Mouse (Mus musculus): ENCODE results near the gene Slc9a3r1.

The Slc9a3r1 gene

DNA sequence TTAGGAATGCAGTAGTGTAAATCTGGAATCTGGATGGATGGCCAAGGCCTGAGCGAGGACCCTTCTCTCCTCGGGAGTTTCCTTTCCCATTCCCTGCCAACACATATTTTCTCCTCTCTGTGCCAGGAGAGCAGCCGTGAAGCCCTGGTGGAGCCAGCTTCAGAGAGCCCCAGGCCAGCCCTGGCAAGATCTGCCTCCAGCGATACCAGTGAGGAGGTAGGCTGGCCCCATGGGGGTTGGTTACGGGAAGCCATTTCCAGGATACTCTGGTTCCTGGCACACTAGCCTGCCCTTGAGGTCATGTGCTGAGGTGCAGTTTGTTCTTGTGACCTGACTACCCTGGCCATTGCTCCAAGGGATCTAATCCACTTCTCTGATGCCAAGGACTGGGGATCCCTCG, 16.7 kb downstream of the Slc9a3r1 start:
- in situ Hi-C loops (cut with MboI; ENCODE audit: low pct_unique_long_range_greater_than_20kb in 1 of 2, low sequenced_read_pairs in 2 of 2, unreplicated experiment in 1 of 2), result no loop called here

DNA sequence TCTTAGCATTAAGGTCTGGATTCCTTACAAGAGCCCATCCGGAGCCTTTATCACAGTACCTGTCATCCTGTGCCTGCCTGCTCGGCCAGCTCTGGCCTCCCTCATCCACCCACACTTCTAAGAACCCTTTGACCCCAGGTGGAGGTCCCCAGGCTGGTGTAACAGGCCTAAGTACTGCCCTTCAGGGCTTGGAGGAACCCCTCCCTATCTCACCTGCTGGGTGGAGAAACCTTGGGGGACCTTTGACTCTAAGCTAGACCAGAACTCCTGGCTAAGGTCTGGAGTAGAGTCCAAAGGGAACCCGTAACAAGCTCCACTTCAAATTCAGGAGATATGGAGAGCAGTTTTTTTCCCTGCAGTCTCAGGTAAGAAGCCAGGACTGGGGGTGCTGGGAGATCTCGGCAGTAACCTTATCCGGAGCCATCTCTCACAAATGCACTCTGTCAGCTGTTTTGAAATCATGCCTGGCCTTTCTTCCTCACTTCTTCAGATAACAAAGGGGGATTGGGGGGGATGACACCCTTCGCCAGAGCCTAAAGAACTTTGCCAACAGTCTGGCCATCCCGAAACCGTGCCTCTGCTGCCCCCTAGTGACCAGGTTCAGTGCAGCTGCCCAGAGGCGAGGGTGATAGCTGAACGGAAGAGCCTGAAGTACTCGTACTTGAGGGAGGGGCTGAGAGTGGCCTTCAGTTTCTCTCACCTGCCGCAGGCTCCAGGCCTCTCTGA, 18.9 kb downstream of the Slc9a3r1 start:
- in situ Hi-C loops (cut with MboI; ENCODE audit: low pct_unique_long_range_greater_than_20kb in 1 of 2, low sequenced_read_pairs in 2 of 2, unreplicated experiment in 1 of 2), result no loop called here

DNA sequence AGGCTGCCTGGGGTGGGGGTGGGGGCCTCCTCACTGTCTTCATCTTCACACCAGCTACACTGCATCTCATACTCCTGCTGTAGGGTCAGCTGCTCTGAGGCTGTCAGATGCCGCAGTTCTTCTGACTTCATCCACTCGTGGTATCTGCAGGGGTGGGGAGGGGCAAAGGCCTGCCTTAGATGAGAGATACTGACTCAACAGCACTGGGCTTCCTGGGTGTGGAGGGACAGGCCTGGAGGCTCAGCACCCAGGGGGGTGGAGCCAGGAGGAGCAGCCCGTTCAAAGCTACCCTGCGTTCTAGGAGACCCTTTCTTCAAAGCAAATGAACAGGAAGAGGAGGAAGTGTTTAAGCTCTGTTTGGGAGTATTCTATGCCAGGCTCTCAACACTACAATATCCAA, 21.8 kb downstream of the Slc9a3r1 start:
- in situ Hi-C loops (cut with MboI; ENCODE audit: low pct_unique_long_range_greater_than_20kb in 1 of 2, low sequenced_read_pairs in 2 of 2, unreplicated experiment in 1 of 2), result no loop called here

DNA sequence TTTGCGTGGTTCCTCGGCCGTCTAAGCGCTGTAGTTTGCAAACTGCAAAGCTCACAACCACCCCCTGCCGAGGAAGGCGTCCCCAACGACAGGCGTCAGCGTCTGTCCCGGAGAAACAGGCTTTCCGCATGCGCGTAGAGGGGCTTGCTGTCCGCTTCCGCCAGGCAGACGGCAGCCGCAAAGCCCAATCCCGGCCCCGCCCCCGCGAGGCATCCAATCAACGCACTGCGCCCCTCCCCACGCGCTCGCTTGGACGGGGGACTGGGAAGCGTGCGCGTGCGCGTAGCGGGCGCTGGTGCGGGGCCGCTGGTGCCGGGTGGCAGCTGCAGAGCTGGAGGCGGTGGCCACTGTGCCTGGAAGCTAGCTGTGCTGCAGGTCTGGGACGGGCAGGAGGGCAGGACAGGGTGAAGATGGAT, 24.1 kb downstream of the Slc9a3r1 start, which contains the start of gene Tmem104:
Gene Tmem104 (plus strand): TSS at position 264 of the 416 bp plus-strand sequence.
- in situ Hi-C loops (cut with MboI; ENCODE audit: low pct_unique_long_range_greater_than_20kb in 1 of 2, low sequenced_read_pairs in 2 of 2, unreplicated experiment in 1 of 2), result no loop called here

DNA sequence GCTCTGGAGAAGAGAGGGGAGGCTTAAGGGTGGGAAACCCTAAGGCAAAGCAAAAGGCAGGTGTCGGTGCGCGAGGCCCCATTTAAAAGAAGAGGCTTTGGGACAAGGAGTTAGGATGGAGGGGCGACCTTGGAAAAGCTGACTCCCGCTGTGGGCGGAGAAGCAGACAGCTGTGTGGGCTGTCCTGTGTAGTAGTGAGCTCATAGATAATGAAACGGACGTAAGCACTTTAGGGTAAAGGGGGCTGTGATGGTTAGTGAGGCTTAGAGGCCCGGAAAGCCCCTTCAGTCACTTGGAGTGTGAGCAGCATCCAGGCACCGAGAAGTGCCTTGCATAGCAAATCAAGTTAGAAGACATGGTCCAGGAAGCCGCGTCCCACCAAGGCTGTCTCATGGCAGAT, 24.6 kb downstream of the Slc9a3r1 start, which contains the start of gene Nat9:
Gene Nat9 (minus strand): TSS at position 167 of the 400 bp plus-strand sequence.
- in situ Hi-C loops (cut with MboI; ENCODE audit: low pct_unique_long_range_greater_than_20kb in 1 of 2, low sequenced_read_pairs in 2 of 2, unreplicated experiment in 1 of 2), result no loop called here

DNA sequence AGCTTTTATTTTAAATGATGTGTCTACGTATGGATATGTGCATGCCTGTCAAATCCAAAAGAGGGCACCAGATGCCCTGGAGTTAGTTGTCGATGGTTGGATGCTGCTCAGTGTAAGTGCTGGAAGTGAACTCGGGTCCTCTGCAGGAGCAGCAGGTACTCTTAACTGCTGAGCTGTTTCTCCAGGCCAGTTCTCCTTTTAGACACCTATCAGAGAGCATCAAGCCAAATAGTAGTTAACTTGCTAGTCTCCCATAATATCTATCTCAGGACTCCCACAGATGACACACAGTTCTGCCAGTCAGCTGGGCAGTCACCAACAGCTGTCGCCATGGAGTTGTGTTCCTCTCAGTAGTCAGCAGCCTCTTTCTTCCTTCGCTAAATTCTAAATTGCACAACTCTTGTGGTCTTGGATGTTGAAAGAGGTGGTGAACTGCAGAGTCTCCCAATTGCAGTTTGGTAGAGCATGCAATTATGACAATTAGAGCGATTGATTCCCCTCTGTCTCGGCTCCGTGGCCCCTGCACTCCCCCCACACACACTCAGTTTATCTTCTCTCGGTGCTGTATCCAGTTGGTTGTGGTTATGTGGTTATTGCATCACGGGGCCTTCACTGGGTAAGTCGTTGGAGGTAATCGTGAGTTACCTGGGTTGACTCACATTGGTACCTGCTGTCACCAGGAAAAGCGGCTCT, 25.5 kb downstream of the Slc9a3r1 start:
- in situ Hi-C loops (cut with MboI; ENCODE audit: low pct_unique_long_range_greater_than_20kb in 1 of 2, low sequenced_read_pairs in 2 of 2, unreplicated experiment in 1 of 2), result no loop called here

DNA sequence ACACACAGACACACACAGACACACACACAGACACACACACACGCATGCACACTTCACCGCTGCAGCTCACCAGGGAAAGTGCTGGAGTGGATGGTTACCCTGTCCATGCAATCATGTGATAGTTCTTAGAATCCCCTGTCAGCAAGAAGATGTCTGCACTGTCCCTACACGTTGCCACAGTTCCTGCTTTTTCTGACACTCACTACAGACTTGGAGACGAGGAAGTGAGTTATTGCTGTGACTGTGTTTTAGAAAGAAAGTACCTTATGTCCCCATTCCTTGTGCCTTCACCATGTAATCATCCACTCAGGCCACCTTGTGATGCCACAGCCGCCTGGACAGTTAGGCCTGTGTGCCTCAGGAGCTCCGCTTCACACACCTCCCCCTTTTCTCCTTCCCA, 26.2 kb downstream of the Slc9a3r1 start:
- in situ Hi-C loops (cut with MboI; ENCODE audit: low pct_unique_long_range_greater_than_20kb in 1 of 2, low sequenced_read_pairs in 2 of 2, unreplicated experiment in 1 of 2), result no loop called here

DNA sequence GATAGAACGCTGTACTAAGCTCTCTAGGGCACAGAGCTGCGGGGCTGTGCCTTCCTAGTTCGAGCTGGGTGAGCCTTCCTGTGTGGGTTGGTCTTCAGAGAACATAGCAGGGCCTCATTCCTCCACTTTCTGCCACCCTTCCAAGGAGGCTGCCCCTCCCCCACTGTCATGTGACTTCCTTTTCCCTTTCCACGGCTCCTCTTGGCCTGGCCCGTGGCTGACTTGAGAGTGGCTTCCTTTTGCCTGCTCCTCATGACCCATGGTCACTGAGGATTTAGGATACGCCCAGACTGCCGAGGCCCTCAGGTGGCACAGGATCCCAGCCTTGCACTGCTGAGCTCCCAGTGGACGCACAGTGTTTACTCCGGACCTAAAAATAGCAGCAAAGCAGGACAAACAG, 29.0 kb downstream of the Slc9a3r1 start:
- in situ Hi-C loops (cut with MboI; ENCODE audit: low pct_unique_long_range_greater_than_20kb in 1 of 2, low sequenced_read_pairs in 2 of 2, unreplicated experiment in 1 of 2), result no loop called here

DNA sequence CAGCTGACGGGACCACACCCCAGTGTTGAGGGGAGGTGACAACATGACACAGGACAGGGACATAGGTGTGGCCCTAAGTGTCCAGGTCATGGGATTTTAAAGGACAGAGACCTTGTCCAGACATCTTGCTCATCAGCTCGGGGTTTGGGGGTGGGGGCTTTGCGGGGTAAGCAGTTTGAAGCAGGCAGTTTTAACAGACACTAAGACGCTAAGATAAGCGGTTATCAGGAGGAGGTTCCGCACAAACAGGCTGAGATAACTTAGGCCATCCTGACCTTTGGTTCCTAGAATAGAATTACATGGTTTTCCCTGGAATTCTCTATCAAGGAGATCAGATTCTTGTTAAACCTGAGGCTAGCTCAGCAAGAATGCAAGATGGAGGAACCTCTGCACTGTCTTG, 31.6 kb downstream of the Slc9a3r1 start:
- in situ Hi-C loops (cut with MboI; ENCODE audit: low pct_unique_long_range_greater_than_20kb in 1 of 2, low sequenced_read_pairs in 2 of 2, unreplicated experiment in 1 of 2), result no loop called here

DNA sequence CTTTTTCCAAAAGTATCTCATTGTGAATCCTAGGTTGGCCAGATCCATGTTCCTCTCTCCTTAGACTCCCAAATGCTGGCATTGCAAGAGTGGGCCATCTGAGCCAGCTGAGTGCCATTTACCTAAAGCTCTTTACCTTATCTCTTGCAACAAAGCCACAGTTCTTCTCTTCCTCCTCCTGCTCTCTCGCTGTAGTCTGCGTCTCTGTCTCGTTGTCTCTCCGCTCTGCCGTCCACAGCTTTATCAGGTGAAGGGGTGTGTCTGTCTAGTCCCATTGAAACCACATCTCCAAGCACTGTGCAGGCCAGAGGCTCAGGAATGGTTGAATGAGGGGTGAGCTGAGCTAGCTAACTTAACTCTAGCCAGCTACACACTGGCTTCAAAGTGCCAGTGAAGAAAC, 32.8 kb downstream of the Slc9a3r1 start:
- in situ Hi-C loops (cut with MboI; ENCODE audit: low pct_unique_long_range_greater_than_20kb in 1 of 2, low sequenced_read_pairs in 2 of 2, unreplicated experiment in 1 of 2), result no loop called here

DNA sequence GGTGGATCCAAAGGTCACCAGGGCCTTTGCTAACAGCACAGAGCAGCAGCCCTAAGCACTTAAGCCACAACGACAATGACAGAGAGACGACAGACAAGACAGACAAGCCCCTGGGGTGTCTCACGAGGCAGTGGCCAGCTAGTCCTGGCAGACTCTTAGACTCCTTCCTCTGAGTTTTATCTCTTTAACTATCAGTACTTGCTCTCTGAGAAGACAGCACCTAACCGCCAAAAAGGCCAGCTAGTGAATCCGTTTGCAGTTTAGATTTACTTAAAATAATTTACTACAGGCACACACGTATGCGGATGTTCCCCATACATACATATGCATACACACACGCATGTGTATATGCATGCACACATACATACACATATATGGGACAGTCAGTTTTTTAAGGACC, 34.4 kb downstream of the Slc9a3r1 start:
- in situ Hi-C loops (cut with MboI; ENCODE audit: low pct_unique_long_range_greater_than_20kb in 1 of 2, low sequenced_read_pairs in 2 of 2, unreplicated experiment in 1 of 2), result no loop called here

DNA sequence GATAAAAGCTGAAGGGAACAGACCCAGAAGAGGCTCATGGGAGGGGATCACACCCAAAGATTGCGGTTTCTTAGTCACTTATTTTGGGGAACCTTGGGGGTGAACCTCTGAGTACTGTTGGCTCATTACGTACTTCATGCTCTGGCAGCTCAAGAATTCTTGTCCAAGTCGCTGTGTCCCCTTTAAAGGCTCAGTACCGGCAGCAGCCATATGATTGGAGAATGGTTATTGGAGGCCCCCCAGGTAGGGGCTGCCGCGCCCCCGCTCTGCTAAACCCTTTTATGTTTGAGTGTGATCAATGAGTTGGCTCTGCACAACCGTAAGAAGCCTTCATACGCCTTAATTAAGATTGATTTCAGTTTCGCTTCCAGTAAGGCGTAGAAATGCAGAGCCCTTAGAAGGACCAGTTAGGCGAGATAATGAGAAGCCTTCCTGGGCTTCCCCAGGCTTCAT, 35.8 kb downstream of the Slc9a3r1 start:
- in situ Hi-C loops (cut with MboI; ENCODE audit: low pct_unique_long_range_greater_than_20kb in 1 of 2, low sequenced_read_pairs in 2 of 2, unreplicated experiment in 1 of 2), result no loop called here

DNA sequence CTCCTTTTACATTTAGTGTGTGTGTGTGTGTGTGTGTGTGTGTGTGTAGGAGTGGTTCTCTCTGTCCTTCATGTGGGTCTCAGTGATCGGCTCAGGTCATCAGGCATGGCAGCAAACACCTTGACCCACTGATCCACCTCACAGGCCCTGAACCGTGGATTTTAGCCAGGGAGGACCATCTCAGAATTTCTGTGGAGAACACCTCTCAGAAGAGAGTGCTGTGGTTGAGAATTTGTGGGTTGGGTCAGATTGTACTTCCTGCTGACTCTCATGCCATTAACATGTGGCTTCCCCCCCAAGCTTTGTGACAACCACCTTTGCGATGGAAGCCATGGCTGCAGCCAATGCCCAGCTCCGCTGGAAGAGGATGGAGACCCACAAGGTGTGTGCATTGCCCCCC, 37.4 kb downstream of the Slc9a3r1 start:
- in situ Hi-C loops (cut with MboI; ENCODE audit: low pct_unique_long_range_greater_than_20kb in 1 of 2, low sequenced_read_pairs in 2 of 2, unreplicated experiment in 1 of 2), result loop anchor here in 1 of 2 experiments (5.0 kb wide), 1 partner anchor 72 kb away; no protein-coding TSS in a partner anchor

DNA sequence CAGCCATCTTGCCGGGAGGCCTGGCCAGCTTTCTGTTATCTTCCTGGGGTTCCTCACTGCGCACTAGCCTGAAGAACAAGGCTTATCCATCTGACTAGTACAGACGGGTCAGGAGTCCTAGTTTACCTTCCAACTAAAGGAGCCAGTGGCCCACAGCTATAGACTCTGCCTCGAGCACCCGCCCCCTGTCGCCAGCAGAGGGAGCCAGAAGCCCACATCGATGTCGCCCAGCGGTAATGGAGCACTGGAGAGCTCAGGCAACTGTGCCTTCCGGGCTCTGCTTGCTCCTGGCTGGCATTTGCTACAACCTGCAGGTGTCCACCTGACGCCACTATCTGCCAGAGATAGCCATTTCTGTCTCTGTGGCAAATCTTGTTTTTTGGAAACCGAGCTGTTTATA, 39.2 kb downstream of the Slc9a3r1 start:
- in situ Hi-C loops (cut with MboI; ENCODE audit: low pct_unique_long_range_greater_than_20kb in 1 of 2, low sequenced_read_pairs in 2 of 2, unreplicated experiment in 1 of 2), result loop anchor here in 1 of 2 experiments (5.0 kb wide), 1 partner anchor 70 kb away; no protein-coding TSS in a partner anchor

DNA sequence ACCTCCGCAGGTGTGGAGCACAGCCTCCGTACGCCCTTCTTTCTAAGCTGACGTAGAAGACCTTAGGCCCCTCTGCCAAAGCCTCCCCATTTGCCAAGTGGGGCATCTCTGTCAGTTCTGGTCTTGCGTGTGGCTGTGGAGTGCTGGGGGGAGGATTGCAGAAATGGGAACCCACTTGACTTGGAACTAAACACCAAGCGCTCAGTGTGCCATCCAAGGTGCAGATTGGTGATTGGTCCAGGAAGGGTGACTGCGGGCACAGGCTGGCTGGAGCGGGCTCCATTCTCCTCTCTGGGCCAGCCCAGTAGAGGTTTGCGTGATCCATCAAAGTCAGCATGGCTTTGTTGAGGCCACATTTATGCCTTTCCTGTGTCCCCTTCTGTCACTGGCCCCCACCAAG, 39.6 kb downstream of the Slc9a3r1 start:
- in situ Hi-C loops (cut with MboI; ENCODE audit: low pct_unique_long_range_greater_than_20kb in 1 of 2, low sequenced_read_pairs in 2 of 2, unreplicated experiment in 1 of 2), result loop anchor here in 1 of 2 experiments (5.0 kb wide), 1 partner anchor 70 kb away; no protein-coding TSS in a partner anchor

DNA sequence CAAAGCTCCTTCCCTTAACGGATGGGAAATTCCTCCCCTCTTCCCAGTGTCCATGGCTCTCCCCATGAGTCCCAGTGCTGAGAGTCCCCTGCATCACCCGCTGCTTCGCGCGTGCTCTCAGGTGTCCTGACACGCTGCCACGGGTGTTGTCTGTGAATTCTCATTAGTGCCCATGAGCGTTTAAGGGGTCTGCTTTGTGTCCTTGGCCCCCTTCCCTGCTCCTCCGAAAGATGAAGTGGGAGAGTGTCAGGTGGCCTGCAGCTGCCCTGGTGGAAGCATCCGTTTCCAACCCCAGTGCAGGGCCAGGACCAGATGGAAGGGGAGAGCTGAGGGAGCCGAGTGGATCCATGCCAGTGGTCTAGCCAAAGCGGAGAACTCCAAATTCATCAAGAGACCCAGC, 45.0 kb downstream of the Slc9a3r1 start:
- in situ Hi-C loops (cut with MboI; ENCODE audit: low pct_unique_long_range_greater_than_20kb in 1 of 2, low sequenced_read_pairs in 2 of 2, unreplicated experiment in 1 of 2), result loop anchor here in 1 of 2 experiments (5.0 kb wide), 1 partner anchor 54 kb away; no protein-coding TSS in a partner anchor

DNA sequence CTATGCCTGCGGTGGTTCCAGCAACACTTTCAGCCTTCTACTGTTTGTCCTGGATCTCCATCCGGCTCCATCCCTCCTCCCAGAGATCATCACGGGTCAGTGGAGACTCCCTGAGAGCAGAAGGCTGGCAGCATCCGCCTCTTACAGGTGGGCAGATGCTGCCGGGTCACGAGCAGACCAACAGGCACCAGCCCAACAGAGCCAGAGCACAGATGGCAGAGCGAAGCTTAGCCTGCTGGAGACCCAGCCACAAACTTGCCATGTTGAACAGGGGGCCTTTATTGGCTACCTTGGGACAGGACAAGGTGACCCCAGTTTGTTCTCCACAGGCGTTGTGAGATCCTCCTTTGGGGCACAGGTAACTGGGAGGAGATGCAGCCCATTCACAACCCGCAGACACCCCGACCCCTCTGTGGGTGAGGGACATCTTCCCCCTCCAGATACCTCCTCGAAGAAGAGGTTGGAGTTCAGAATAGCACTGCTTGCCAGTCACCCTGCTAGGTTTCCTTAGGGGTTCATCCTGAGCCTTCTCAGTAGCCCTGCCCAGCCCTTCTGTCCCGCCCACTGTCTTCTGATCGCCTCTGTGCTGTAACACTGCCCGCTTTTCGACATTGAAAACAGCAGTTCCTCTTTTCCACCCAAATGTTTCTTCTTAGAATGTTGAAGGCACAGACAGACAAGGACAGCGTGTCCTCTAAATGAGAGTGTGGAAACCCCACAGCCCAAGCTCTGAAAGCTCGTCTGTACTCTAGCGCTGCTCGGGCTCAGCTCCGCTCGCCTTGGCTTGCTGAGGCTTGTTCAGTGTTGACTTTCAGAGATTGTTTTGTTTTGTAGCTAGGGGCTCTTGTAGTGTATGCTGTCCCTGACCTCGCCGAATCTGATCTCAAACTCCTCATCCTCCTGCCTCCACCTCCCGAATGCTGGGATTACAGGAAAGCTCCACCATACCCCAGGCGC, 45.9 kb downstream of the Slc9a3r1 start:
- in situ Hi-C loops (cut with MboI; ENCODE audit: low pct_unique_long_range_greater_than_20kb in 1 of 2, low sequenced_read_pairs in 2 of 2, unreplicated experiment in 1 of 2), result loop anchor here in 1 of 2 experiments (5.0 kb wide), 1 partner anchor 53 kb away; no protein-coding TSS in a partner anchor

DNA sequence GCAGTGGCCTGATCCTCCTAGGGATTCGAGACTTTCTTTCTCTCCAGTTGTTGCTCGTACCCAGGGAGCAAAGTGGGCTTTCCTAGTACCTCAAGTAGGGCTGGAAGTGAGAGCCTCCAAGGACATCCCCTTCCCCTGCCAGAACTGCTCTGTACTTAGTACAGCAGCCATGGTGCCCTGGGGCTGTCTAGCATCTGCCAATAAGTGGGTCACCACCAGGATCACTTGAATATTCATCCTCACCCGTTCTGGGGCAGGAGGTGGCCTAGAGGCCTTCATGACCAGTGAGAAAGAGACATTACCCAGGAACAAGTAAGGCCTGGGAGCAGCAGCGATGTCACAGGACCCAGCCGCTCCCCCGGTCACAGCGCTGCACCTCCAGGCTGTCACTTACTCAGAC, 46.8 kb downstream of the Slc9a3r1 start:
- in situ Hi-C loops (cut with MboI; ENCODE audit: low pct_unique_long_range_greater_than_20kb in 1 of 2, low sequenced_read_pairs in 2 of 2, unreplicated experiment in 1 of 2), result loop anchor here in 1 of 2 experiments (5.0 kb wide), 1 partner anchor 52 kb away; no protein-coding TSS in a partner anchor
